Mouse (Mus musculus) hindbrain, postnatal 0 days (tissue): ENCODE data around the gene Jade1. TPM values are rescaled to one million over a fixed set of nuclear protein-coding genes. Genes with fewer than 3 reads are reported as not detected.

Experiments
- ATAC-seq: fragments of 200-750 bp; cut with Nextera tagmentation; 2 replicates; pipeline ENCODE4 v1.8.0; 2017; ENCODE audit warnings: mild to moderate bottlenecking, moderate TSS enrichment, moderate library complexity
- DNase-seq: peaks from one replicate; pipeline ENCODE4 v3.0.0-alpha.2; 2015; ENCODE audit warnings: low spot score
- H3K27ac ChIP-seq: fragments of 300-500 bp; sonication (generic); 2 replicates; pipeline ENCODE4 v1.5.1; 2014; ENCODE audit warnings: mild to moderate bottlenecking
- H3K27me3 ChIP-seq: fragments of 300-500 bp; sonication (generic); 2 replicates; pipeline ENCODE4 v1.6.1; 2014; ENCODE audit warnings: low read length, mixed read lengths; ENCODE audit not compliant: insufficient read depth
- H3K36me3 ChIP-seq: fragments of 300-500 bp; sonication (generic); 2 replicates; pipeline ENCODE4 v1.6.1; 2014; ENCODE audit warnings: low read length, mixed read lengths; ENCODE audit not compliant: insufficient read depth
- H3K4me1 ChIP-seq: fragments of 300-500 bp; sonication (generic); 2 replicates; pipeline ENCODE4 v1.6.1; 2014; ENCODE audit warnings: antibody characterized with exemption, low read length, mixed read lengths; ENCODE audit not compliant: insufficient read depth
- H3K4me2 ChIP-seq: fragments of 300-500 bp; sonication (generic); 2 replicates; pipeline ENCODE4 v1.6.1; 2014; ENCODE audit warnings: low read depth, mild to moderate bottlenecking, low read length, moderate library complexity, mixed read lengths
- H3K4me3 ChIP-seq: fragments of 300-500 bp; sonication (generic); 2 replicates; pipeline ENCODE4 v1.5.1; 2014; ENCODE audit warnings: low read length
- H3K9ac ChIP-seq: fragments of 300-500 bp; sonication (generic); replicated peaks from 2 replicates; pipeline ENCODE4 v1.6.1; 2014; ENCODE audit warnings: mild to moderate bottlenecking, low read length, moderate library complexity, mixed read lengths
- H3K9me3 ChIP-seq: fragments of 300-500 bp; sonication (generic); 2 replicates; pipeline ENCODE4 v1.6.1; 2016; ENCODE audit warnings: low read length, mixed read lengths
- CTCF ChIP-seq: IDR thresholded peaks from 2 replicates; pipeline ENCODE4 v1.5.1; 2016; ENCODE audit warnings: antibody characterized with exemption, control low read depth, low read depth
- WGBS: fragments of 180-500 bp; shearing (Covaris S2); extraction: QIAGEN DNeasy Blood & Tissue Kit; methylation state at CpG from one replicate; pipeline ENCODE4 v1.1.7; 2014; 5-methylcytosine and 5-hydroxymethylcytosine counted together
- polyA plus RNA-seq: library from polyadenylated mRNA; unstranded; fragments of >200 nt; fragmentation: Nextera tagmentation; extraction: Ambion mirVana; gene quantifications from 2 replicates; pipeline ENCODE4 v1.2.1, GENCODE M21; 2015
- total RNA-seq: library from RNA; depleted of rRNA; stranded (reverse); fragments of >200 nt; gene quantifications from 2 replicates; pipeline ENCODE4 v1.2.3, GENCODE M21; 2014

Gene Jade1
- total and polyA plus RNA-seq, 2 experiments from 2014 or later: 18.0 to 33.4 TPM

DNA sequence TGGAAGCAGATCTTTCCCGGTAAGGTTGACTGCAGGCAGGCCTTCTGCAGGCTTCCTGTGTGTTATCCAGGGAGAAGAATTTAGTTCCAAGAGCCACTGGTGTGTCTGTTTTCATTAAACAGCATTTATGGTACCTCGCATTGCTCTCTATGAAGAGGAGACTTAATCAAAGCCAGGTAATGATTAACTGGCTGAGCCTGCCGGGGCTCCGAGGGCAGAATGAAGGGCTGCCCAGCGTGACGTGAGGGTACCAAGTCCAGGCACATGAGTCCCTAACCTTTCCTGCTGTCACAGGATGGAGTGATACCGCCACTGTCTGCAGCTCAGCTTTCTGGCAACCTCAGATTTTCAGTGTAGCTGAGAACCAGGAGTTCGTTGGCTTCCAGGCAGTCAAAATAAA lies 25.9 kb downstream of the Jade1 start:
- 46% methylated on average over 8 of the region's 8 CpGs for WGBS
- 0 out of 2 replicates have a peak overlapping the region, but pooled peaks have one; percentile 9 for H3K9ac ChIP-seq

DNA sequence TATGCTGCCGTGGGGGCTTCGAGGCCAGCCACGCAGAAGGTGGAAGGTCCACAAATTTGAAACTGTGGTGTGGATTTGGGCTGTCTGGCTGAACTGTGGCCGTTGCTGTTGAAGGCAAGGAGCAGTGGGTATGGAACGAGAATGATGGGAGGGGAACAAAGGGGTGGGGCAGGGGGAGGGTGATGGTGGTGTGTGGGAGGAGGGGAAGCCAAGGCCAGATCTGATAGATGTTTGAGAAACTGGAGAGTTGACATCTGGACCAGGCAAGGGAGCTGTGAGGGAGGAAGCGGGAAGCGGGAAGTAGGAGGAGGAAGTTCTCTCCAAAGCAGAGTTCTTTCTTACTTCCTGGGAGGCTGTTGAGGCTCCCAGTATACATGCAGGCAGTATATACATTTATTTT lies 26.7 kb downstream of the Jade1 start:
- Histone ChIP-seq H3K4me3 (no peak overlapping the region), H3K4me2 (no peak overlapping the region), H3K9me3 (no peaks in the 10 kb centered on the region), H3K4me1 (peaks cover 13% of the 10 kb centered on the region), H3K27ac (no peak overlapping the region), H3K36me3 (no peaks in the 10 kb centered on the region), H3K9ac (no peak overlapping the region), H3K27me3 (no peaks in the 10 kb centered on the region)
- WGBS: 75% methylated on average over 7 of the region's 7 CpGs
- ATAC-seq (no peak), DNase-seq (no peak)
- no peak for TF ChIP-seq CTCF

More for the DNA sequence above, 25.9 kb downstream of the Jade1 start:
- H3K4me2 ChIP-seq: no peak overlapping the region
- H3K27ac ChIP-seq: peak overlapping the region; percentile 18; the same call in 1 of the 2 replicates
- no peak for ATAC-seq
- H3K4me3 ChIP-seq: no peak overlapping the region
- DNase-seq: no peak
- H3K4me1 ChIP-seq: peaks cover 13% of the 10 kb centered on the region
- H3K9me3 ChIP-seq: no peaks in the 10 kb centered on the region
- TF ChIP-seq CTCF: no peak
- no peaks in the 10 kb centered on the region for H3K27me3 ChIP-seq
- H3K36me3 ChIP-seq: no peaks in the 10 kb centered on the region

DNA sequence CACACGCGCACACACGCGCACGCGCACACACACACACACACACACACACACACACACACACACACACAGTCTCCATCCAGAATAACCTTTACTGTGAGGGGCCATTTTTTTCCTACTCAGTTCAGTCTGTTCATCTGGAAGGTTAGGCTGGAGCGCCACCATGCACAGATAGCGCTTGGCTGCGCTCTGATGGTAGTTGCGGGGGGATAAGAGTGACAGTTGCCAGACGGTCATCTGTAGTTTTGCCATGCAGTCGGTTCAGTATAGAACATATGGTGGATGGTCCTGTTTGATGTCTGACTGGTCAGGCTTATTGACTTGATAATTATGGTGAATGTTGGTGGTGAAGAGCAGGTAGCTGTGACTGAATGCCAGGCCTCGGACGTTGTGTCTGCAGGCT lies 27.6 kb downstream of the Jade1 start:
- 80% methylated on average over 14 of the region's 14 CpGs for WGBS

DNA sequence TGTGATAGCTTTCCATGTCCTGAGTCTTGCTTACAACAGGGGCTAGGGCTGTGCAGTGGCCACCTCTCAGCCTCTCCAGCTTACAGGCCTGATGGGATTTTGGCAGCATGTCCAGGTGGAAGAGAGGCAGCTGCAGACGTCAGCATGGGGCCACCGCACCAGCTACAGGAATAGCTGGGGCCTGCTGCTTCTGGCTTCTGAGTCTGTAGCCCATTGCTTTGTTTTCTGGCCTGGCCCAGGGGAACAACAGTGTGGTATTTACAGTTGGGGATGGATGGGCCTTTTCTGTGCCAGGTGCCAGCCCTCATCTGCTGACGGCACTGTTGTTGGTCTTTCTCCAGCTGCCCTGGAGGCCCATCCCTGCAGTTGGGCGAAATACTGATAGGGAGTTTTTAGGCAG lies 28.1 kb downstream of the Jade1 start:
- peak; percentile 58 for DNase-seq
- Histone ChIP-seq H3K36me3 (no peaks in the 10 kb centered on the region), H3K9me3 (no peaks in the 10 kb centered on the region), H3K4me2 (no peak overlapping the region), H3K27ac (peak overlapping the region; percentile 45; the same call in 1 of the 2 replicates), H3K9ac (0 out of 2 replicates have a peak overlapping the region, but pooled peaks have one; percentile 3), H3K4me1 (peaks cover 16% of the 10 kb centered on the region), H3K4me3 (no peak overlapping the region), H3K27me3 (no peaks in the 10 kb centered on the region)
- no peak for TF ChIP-seq CTCF
- 43% methylated on average over 4 of the region's 4 CpGs for WGBS
- ATAC-seq: peak; percentile 58

More for the DNA sequence above, 27.6 kb downstream of the Jade1 start:
- no peak overlapping the region for H3K9ac ChIP-seq
- DNase-seq (no peak), ATAC-seq (peak; percentile 45; the same call in 1 of the 2 replicates)
- H3K27ac ChIP-seq: peak overlapping the region; percentile 45; the same call in 1 of the 2 replicates
- H3K4me2 ChIP-seq: no peak overlapping the region
- no peak overlapping the region for H3K4me3 ChIP-seq
- TF ChIP-seq CTCF: no peak
- no peaks in the 10 kb centered on the region for H3K9me3 ChIP-seq
- no peaks in the 10 kb centered on the region for H3K27me3 ChIP-seq
- peaks cover 16% of the 10 kb centered on the region for H3K4me1 ChIP-seq
- H3K36me3 ChIP-seq: no peaks in the 10 kb centered on the region

DNA sequence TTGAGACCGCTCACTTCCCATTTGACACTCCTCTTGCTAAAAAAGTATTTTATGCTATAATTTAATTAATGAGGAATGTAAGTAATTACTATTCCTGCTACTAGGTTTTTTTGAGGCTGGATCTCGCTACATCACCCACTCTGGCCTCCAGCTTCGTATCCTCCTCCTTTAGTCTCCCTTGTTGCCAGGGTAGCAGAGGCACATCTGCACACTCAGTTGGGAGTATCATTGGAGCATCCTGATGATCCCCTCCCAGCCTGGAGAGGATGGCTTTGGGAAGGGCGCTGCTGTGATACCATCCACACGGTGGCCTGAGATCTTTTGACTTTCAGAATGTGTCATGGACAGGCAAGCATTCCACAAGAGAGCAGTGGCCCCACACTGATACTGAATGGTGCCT lies 30.0 kb downstream of the Jade1 start:
- no peaks in the 10 kb centered on the region for H3K27me3 ChIP-seq
- H3K4me1 ChIP-seq: peaks cover 9% of the 10 kb centered on the region
- no peak for TF ChIP-seq CTCF
- no peak for ATAC-seq
- H3K27ac ChIP-seq: no peak overlapping the region
- 79% methylated on average over 5 of the region's 5 CpGs for WGBS
- H3K4me3 ChIP-seq: no peak overlapping the region
- H3K36me3 ChIP-seq: no peaks in the 10 kb centered on the region
- H3K9ac ChIP-seq: no peak overlapping the region
- H3K9me3 ChIP-seq: no peaks in the 10 kb centered on the region
- DNase-seq: no peak
- H3K4me2 ChIP-seq: no peak overlapping the region

DNA sequence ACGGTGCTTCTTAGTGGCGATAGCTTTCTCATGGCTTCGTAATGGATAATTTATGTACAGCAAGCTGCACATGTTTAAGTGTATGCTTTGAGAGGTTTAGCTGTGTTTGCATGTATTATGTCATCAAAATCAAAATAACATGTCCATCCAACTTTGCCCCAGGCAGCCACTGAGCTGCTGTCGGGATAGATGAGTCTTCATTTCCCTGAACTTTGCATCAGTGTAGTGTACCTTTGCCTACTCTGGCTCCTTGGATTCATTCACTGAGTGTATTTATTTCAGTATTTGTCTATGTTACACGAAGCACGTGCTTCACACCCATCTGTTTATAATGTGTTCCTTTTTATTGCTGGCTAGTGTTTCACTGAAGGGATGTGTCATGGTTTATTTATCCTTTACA lies 30.8 kb downstream of the Jade1 start:
- no peak overlapping the region for H3K4me3 ChIP-seq
- no peak for TF ChIP-seq CTCF
- no peak overlapping the region for H3K9ac ChIP-seq
- WGBS: 78% methylated on average over 6 of the region's 6 CpGs
- H3K36me3 ChIP-seq: 0 out of 2 replicates have a peak, but pooled peaks cover 5% of the 10 kb centered on the region
- no peak overlapping the region for H3K4me2 ChIP-seq
- no peak overlapping the region for H3K27ac ChIP-seq
- H3K27me3 ChIP-seq: no peaks in the 10 kb centered on the region
- H3K4me1 ChIP-seq: peaks cover 2% of the 10 kb centered on the region; the same call in 1 of the 2 replicates
- no peaks in the 10 kb centered on the region for H3K9me3 ChIP-seq
- ATAC-seq (no peak), DNase-seq (no peak)

DNA sequence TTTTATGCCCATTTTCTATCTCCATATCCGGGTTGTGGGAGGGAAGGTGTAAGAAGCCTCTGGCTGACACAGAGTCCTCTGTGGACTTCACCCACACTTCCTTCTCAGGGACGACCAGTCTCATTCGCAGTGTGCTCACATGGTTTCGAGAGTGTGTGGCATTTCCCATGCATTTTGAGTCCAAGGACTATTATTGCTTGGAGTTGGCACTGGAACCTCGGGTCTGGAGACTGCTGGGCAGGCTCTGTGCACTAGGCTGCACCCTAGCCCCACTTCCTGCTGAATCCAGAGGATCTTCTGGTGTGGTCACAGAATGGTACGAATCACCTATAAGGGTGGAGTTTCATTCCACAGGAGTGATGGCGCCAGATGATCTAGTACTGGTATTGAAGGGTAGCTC lies 31.4 kb downstream of the Jade1 start:
- no peak overlapping the region for H3K27ac ChIP-seq
- no peaks in the 10 kb centered on the region for H3K27me3 ChIP-seq
- DNase-seq (no peak), ATAC-seq (no peak)
- H3K9me3 ChIP-seq: no peaks in the 10 kb centered on the region
- no peak overlapping the region for H3K4me2 ChIP-seq
- 0 out of 2 replicates have a peak, but pooled peaks cover 11% of the 10 kb centered on the region for H3K36me3 ChIP-seq
- WGBS: 64% methylated on average over 7 of the region's 7 CpGs
- peaks cover 2% of the 10 kb centered on the region; the same call in 1 of the 2 replicates for H3K4me1 ChIP-seq
- H3K4me3 ChIP-seq: no peak overlapping the region
- no peak for TF ChIP-seq CTCF
- H3K9ac ChIP-seq: no peak overlapping the region
